Mouse (Mus musculus) myocyte (in vitro differentiated cells): Measurements from ENCODE around the gene Ensa. TPM values are rescaled to one million over a fixed set of nuclear protein-coding genes. Genes with fewer than 3 reads are reported as not detected.

Source experiments
- H3K27me3 ChIP-seq: one replicate; pipeline ENCODE4 v1.6.1; 2011; ENCODE audit not compliant: control insufficient read depth, insufficient read depth, insufficient read length
- H3K36me3 ChIP-seq: one replicate; pipeline ENCODE4 v1.6.1; 2011; ENCODE audit not compliant: control insufficient read depth, insufficient read depth
- H3K4me2 ChIP-seq: one replicate; pipeline ENCODE4 v1.6.1; 2011; ENCODE audit warnings: low read depth, control low read depth
- H3K4me3 ChIP-seq: one replicate; pipeline ENCODE4 v1.5.1; 2011; ENCODE audit warnings: mild to moderate bottlenecking, control low read depth, moderate library complexity
- H3K79me2 ChIP-seq: one replicate; pipeline ENCODE4 v1.6.1; 2011; ENCODE audit not compliant: control insufficient read depth, insufficient read depth
- H3ac ChIP-seq: one replicate; pipeline ENCODE4 v1.6.1; 2011; ENCODE audit not compliant: control insufficient read depth, insufficient read length
- CEBPB ChIP-seq: IDR thresholded peaks from 2 replicates; pipeline ENCODE4 v1.6.1; 2011; ENCODE audit warnings: mild to moderate bottlenecking, moderate library complexity; ENCODE audit not compliant: poor library complexity, insufficient read depth, severe bottlenecking
- E2F4 ChIP-seq: IDR thresholded peaks from one replicate; pipeline ENCODE4 v1.6.1; 2011; ENCODE audit warnings: mild to moderate bottlenecking, control low read depth, moderate library complexity; ENCODE audit not compliant: insufficient read depth
- MAX ChIP-seq: IDR thresholded peaks from one replicate; pipeline ENCODE4 v1.6.1; 2011; ENCODE audit warnings: low read depth, mild to moderate bottlenecking, control low read depth
- MYOD1 ChIP-seq, 3 experiments: IDR thresholded peaks; one replicate each; pipeline ENCODE4 v1.6.1; 2011; ENCODE audit warnings: control low read depth in 2 of 3, low read depth in 2 of 3, mild to moderate bottlenecking in 2 of 3, moderate library complexity in 1 of 3; ENCODE audit not compliant: insufficient read length in 2 of 3, control insufficient read depth in 1 of 3
- MYOG ChIP-seq, 3 experiments: IDR thresholded peaks; one replicate each; pipeline ENCODE4 v1.6.1; 2011; ENCODE audit warnings: control low read depth in 2 of 3, low read depth in 2 of 3, mild to moderate bottlenecking in 2 of 3; ENCODE audit not compliant: insufficient read length in 2 of 3, control insufficient read depth in 1 of 3, insufficient read depth in 1 of 3
- POLR2A ChIP-seq: IDR thresholded peaks from one replicate; pipeline ENCODE4 v1.6.1; 2011; ENCODE audit warnings: low read depth, mild to moderate bottlenecking, control low read depth, moderate library complexity; ENCODE audit not compliant: insufficient read length
- POLR2AphosphoS2 ChIP-seq: IDR thresholded peaks from one replicate; pipeline ENCODE4 v1.6.1; 2011; ENCODE audit warnings: low read depth, control low read depth; ENCODE audit not compliant: insufficient read length
- REST ChIP-seq: IDR thresholded peaks from one replicate; pipeline ENCODE4 v1.6.1; 2011; ENCODE audit warnings: mild to moderate bottlenecking, control low read depth, moderate library complexity; ENCODE audit not compliant: insufficient read depth, insufficient read length
- SRF ChIP-seq: IDR thresholded peaks from one replicate; pipeline ENCODE4 v1.6.1; 2011; ENCODE audit warnings: low read depth; ENCODE audit not compliant: control insufficient read depth, insufficient read length
- TCF12 ChIP-seq: IDR thresholded peaks from one replicate; pipeline ENCODE4 v1.6.1; 2011; ENCODE audit warnings: mild to moderate bottlenecking, control low read depth; ENCODE audit not compliant: poor library complexity, insufficient read depth, severe bottlenecking
- TCF3 ChIP-seq: IDR thresholded peaks from one replicate; pipeline ENCODE4 v1.6.1; 2011; ENCODE audit warnings: low read depth, control low read depth; ENCODE audit not compliant: insufficient read length
- USF1 ChIP-seq: IDR thresholded peaks from one replicate; pipeline ENCODE4 v1.6.1; 2011; ENCODE audit warnings: low read depth, mild to moderate bottlenecking, control low read depth, moderate library complexity
- polyA plus RNA-seq: library from polyadenylated mRNA; unstranded; fragments of >200 nt; fragmentation: generic; extraction: Trizol; gene quantifications from one replicate; pipeline ENCODE4 v1.2.1, GENCODE M21; 2012; ENCODE audit warnings: missing spikeins

Ensa gene
- polyA plus RNA-seq, 1 experiment: 65.3 TPM

DNA sequence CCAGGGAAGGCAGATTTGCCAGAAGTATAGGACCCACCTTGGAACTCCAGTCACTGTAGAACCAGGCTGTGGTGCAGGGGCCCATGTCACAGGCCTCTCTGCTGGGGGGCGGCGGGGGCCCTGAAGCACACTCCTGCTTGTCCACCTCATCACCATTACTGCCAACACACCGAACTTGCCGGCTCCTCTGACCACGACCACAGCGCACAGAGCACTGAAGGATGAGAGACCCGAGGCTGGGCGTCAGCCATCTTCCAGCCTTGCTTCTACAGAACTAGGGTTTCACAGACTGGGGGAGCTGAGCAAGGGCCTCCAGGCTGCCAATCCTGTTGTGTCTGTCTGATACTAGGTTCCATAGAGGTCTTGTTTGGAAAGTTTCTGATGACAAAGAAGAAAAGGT lies 54.8 kb downstream of the Ensa start:
- TF ChIP-seq POLR2AphosphoS2 (no peak), E2F4 (no peak), POLR2A (no peak), TCF12 (no peak), TCF3 (no peak)
- Histone ChIP-seq H3K27me3 (no peaks in the 10 kb centered on the region), H3K4me3 (no peak overlapping the region), H3K36me3 (no peaks in the 10 kb centered on the region), H3ac (no peak overlapping the region), H3K4me2 (no peak overlapping the region), H3K79me2 (peaks cover 14% of the 10 kb centered on the region)

DNA sequence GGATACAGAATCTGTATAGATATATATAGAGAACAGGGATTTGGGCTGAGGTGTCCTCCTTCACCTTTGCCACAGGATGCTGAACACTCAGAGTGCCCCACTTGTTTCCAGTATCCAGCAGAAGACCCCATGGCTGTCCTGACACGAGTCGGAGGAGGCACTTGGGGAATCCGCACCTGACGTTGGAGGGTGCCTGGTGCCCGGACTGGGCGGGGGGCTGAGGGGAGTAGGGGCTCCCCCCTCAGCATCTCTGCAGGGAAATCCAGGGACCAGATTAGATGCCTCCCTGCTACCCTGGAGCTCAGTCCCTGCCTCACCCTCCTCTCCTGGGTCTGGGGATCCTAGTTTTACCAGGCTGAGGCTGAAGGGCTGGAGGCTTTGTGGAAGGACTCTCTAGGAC lies 55.9 kb downstream of the Ensa start:
- Histone ChIP-seq H3K4me2 (no peak overlapping the region), H3K36me3 (no peaks in the 10 kb centered on the region), H3K79me2 (peaks cover 14% of the 10 kb centered on the region), H3ac (no peak overlapping the region), H3K4me3 (no peak overlapping the region), H3K27me3 (no peaks in the 10 kb centered on the region)
- no peak for TF ChIP-seq REST
- no peak for TF ChIP-seq POLR2AphosphoS2
- TF ChIP-seq TCF12: no peak
- no peak for TF ChIP-seq E2F4
- TF ChIP-seq CEBPB: no peak
- TF ChIP-seq MAX: no peak
- TF ChIP-seq USF1: no peak
- no peak for TF ChIP-seq TCF3
- no peak for TF ChIP-seq SRF
- TF ChIP-seq POLR2A: no peak

DNA sequence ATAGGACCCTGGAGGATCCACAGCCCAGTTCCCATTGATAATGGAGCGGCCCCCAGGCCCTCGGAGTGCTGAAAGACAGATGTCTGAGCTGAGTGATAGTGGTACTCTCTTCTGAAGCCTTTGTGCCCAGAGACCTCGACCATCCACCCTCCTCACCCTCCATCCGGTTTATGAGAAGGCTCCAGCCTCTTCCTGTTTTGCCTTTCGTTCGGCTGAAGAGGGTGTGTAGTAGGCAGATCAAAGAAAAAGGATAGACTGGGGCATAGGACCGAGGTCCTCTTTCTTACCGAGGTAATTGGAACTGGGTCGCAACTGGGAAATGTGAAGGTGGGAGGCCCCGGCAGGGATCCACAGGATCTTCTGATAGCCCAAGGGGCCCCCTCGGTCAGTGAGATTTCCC lies 56.6 kb downstream of the Ensa start:
- Histone ChIP-seq H3ac (no peak overlapping the region), H3K4me3 (no peak overlapping the region), H3K27me3 (no peaks in the 10 kb centered on the region), H3K36me3 (no peaks in the 10 kb centered on the region), H3K4me2 (no peak overlapping the region), H3K79me2 (peaks cover 14% of the 10 kb centered on the region)
- TF ChIP-seq POLR2A (no peak), SRF (no peak), USF1 (no peak), MYOG (IDR thresholded peaks at IDR 0.05; ENCODE audit: control insufficient read depth in 1 of 3, insufficient read depth in 1 of 3, insufficient read length in 2 of 3, low read depth in 2 of 3) (no peak), TCF12 (no peak), CEBPB (no peak), MAX (no peak), POLR2AphosphoS2 (no peak), E2F4 (no peak), MYOD1 (IDR thresholded peaks at IDR 0.05; ENCODE audit: control insufficient read depth in 1 of 3, insufficient read length in 2 of 3, low read depth in 2 of 3) (no peak), TCF3 (no peak), REST (no peak)

Other genes starting within 250 kb of the Ensa start
- gene 4930558C23Rik, start 222.2 kb upstream of the Ensa start, polyA plus RNA-seq: not detected
- gene Arnt, start 190.6 kb upstream of the Ensa start, polyA plus RNA-seq: 20.9 TPM
- 0.11 TPM for gene Ctsk, start 125.7 kb upstream of the Ensa start, polyA plus RNA-seq
- gene Ctss, start 98.2 kb upstream of the Ensa start, polyA plus RNA-seq: 0.02 TPM
- not detected for gene Hormad1, start 65.3 kb upstream of the Ensa start, polyA plus RNA-seq
- 4.4 TPM for gene Golph3l, start 36.1 kb upstream of the Ensa start, polyA plus RNA-seq
- 51.6 TPM for gene Mcl1, start 33.8 kb downstream of the Ensa start, polyA plus RNA-seq
- gene Adamtsl4, start 62.9 kb downstream of the Ensa start, polyA plus RNA-seq: 4.6 TPM
- gene Ecm1, start 114.6 kb downstream of the Ensa start, polyA plus RNA-seq: 219 TPM
- 34.3 TPM for gene Tars2, start 135.2 kb downstream of the Ensa start, polyA plus RNA-seq
- 8.5 TPM for gene Rprd2, start 193.9 kb downstream of the Ensa start, polyA plus RNA-seq
- 17.8 TPM for gene Prpf3, start 230.9 kb downstream of the Ensa start, polyA plus RNA-seq
- 400 TPM for gene Mrps21, start 246.5 kb downstream of the Ensa start, polyA plus RNA-seq